ENCODE assay signal across 9 mouse cellular contexts in genomic region chr7:34759378-34759822, GRCm38 (mm10). TPM values are rescaled to one million over a fixed set of nuclear protein-coding genes. Genes with fewer than 3 reads are reported as not detected.
A peak's percentile ranks its signal among the peaks of the same experiment; 100 is the strongest.
DNase-seq lines count a peak whose midpoint lies in the region; ATAC-seq and TF ChIP-seq lines count a peak whose summit lies in the region.
"Had no signal": no experiment of that assay in that cellular context is flagged by ENCODE, and none has a peak within 500 bp of the region (broad histone marks: within the 10 kb centered on the region; RNA-seq: fewer than 3 reads in every experiment).

No protein-coding gene starts in this region.

- H3K9me3 ChIP-seq in hindbrain, embryonic 11.5 days (ENCODE audit: control insufficient read depth, low read length) = no peaks in the 10 kb centered on the region
- H3K9me3 ChIP-seq in hindbrain, embryonic 10.5 days = no peaks in the 10 kb centered on the region
- H3K9me3 ChIP-seq: liver, embryonic 15.5 days had no signal

- H3K4me1 ChIP-seq in hindbrain, embryonic 11.5 days (replicated peaks; ENCODE audit: control insufficient read depth, insufficient read depth, low read length) = no peaks in the 10 kb centered on the region
- H3K4me1 ChIP-seq in hindbrain, embryonic 10.5 days (replicated peaks) = peaks cover 22% of the 10 kb centered on the region
- H3K4me1 ChIP-seq in thymus, adult 2 months (replicated peaks; ENCODE audit: control insufficient read depth, insufficient read depth, low read length) = no peaks in the 10 kb centered on the region
- H3K4me1 ChIP-seq: liver, embryonic 15.5 days had no signal

- H3K36me3 ChIP-seq in hindbrain, embryonic 11.5 days (ENCODE audit: control insufficient read depth, insufficient read depth, low read length) = no peaks in the 10 kb centered on the region
- H3K36me3 ChIP-seq in hindbrain, embryonic 10.5 days = no peaks in the 10 kb centered on the region
- no peaks in the 10 kb centered on the region for H3K36me3 ChIP-seq in thymus, adult 2 months (ENCODE audit: control insufficient read depth, insufficient read depth, low read length)
- H3K36me3 ChIP-seq: liver, embryonic 15.5 days had no signal

- TF ChIP-seq POLR2A in thymus, adult 2 months (IDR thresholded peaks at IDR 0.05; ENCODE audit: control insufficient read depth, extremely low read depth, insufficient read depth, low read length, poor library complexity) = no peak

- intact Hi-C loops in left cerebral cortex, postnatal 36 days (cut with DNase I) = no loop called here

- no peak for TF ChIP-seq CTCF in thymus, adult 2 months (IDR thresholded peaks at IDR 0.05; ENCODE audit: borderline replicate concordance, control insufficient read depth, extremely low read depth, insufficient read depth, low read length, poor library complexity)

- 0 out of 2 replicates have a peak overlapping the region, but pooled peaks have one; percentile 20 for H3K27ac ChIP-seq in hindbrain, embryonic 11.5 days (ENCODE audit: low read depth, low read length)
- H3K27ac ChIP-seq in hindbrain, embryonic 10.5 days = no peak overlapping the region
- H3K27ac ChIP-seq in thymus, adult 2 months (ENCODE audit: control insufficient read depth, insufficient read depth, low read length) = no peak overlapping the region
- H3K27ac ChIP-seq: liver, embryonic 15.5 days had no signal

- no peak overlapping the region for H3K4me3 ChIP-seq in hindbrain, embryonic 11.5 days (ENCODE audit: low read depth, low read length)
- no peak overlapping the region for H3K4me3 ChIP-seq in hindbrain, embryonic 10.5 days
- no peak overlapping the region for H3K4me3 ChIP-seq in thymus, adult 2 months (ENCODE audit: control insufficient read depth, insufficient read depth, low read length)
- H3K4me3 ChIP-seq: liver, embryonic 15.5 days had no signal

- no peak for DNase-seq in hindbrain, embryonic 11.5 days (ENCODE audit: low spot score)
- DNase-seq in hindbrain, embryonic 10.5 days (ENCODE audit: low spot score) = no peak
- DNase-seq in adrenal gland, postnatal 36 days = peak; percentile 48 to 54
- peak; percentile 42 for DNase-seq in frontal cortex, postnatal 14 days (ENCODE audit: low spot score in 2 of 2)
- DNase-seq in left cerebral cortex, postnatal 36 days (ENCODE audit: low spot score in 2 of 2) = peak; percentile 57 to 65
- DNase-seq in testis, postnatal 14 days (ENCODE audit: low spot score) = no peak
- no peak for DNase-seq in heart, adult 18-20 months
- DNase-seq in thymus, adult 2 months = no peak

- no peak overlapping the region for H3K4me2 ChIP-seq in hindbrain, embryonic 11.5 days (replicated peaks; ENCODE audit: low read depth, low read length)
- H3K4me2 ChIP-seq: liver, embryonic 15.5 days had no signal

- no peaks in the 10 kb centered on the region for H3K27me3 ChIP-seq in hindbrain, embryonic 11.5 days (ENCODE audit: control insufficient read depth, insufficient read depth, low read length)
- H3K27me3 ChIP-seq in hindbrain, embryonic 10.5 days (ENCODE audit: insufficient read depth, poor library complexity, severe bottlenecking) = no peaks in the 10 kb centered on the region
- H3K27me3 ChIP-seq in thymus, adult 2 months (ENCODE audit: control insufficient read depth, insufficient read depth, low read length) = no peaks in the 10 kb centered on the region
- H3K27me3 ChIP-seq: liver, embryonic 15.5 days had no signal

- ATAC-seq in hindbrain, embryonic 11.5 days (ENCODE audit: low FRiP score) = no peak

- no peak overlapping the region for H3K9ac ChIP-seq in hindbrain, embryonic 11.5 days (ENCODE audit: low read depth, low read length)
- H3K9ac ChIP-seq: liver, embryonic 15.5 days had no signal

- WGBS in hindbrain, embryonic 11.5 days = 79% methylated on average over 7 of the region's 7 CpGs
- WGBS in hindbrain, embryonic 10.5 days = 76% methylated on average over 7 of the region's 7 CpGs
- WGBS in thymus, adult 2 months = 77% methylated on average over 7 of the region's 7 CpGs

RNA-seq across cellular contexts. Expression of gene Chst8, which starts 53.1 kb away (rescaled TPM):
- 13.5 and 16.8 TPM in 2 replicates for polyA plus RNA-seq in hindbrain, embryonic 11.5 days (2014; fragmentation: Nextera tagmentation; extraction: Ambion mirVana)
- 12.2 and 17.5 TPM in 2 replicates for polyA plus RNA-seq in hindbrain, embryonic 10.5 days (2016; fragmentation: Nextera tagmentation; extraction: Ambion mirVana)
- total RNA-seq in adrenal gland, postnatal 36 days (2021) = 10 to 100 TPM in 1 of 2 experiments, 1 to 10 TPM in 1; 8.6 to 12.4 TPM
- total RNA-seq in left cerebral cortex, postnatal 36 days (2021) = 10 to 100 TPM; 18.7 to 21.1 TPM
- under 1 TPM in 1 of 2 experiments, not detected in 1; 0.46 TPM for total RNA-seq in heart, adult 18-20 months (2021)
- polyA plus RNA-seq in thymus, adult 2 months (2012; rRNA removed) = 6.1 and 6.3 TPM in 2 replicates

Comparison
In these comparisons a context has a peak if more than half of its experiments do, and no peak if none do; other contexts are left out.
1. DNase-seq: peak in adrenal gland, postnatal 36 days (2 of 2), frontal cortex, postnatal 14 days (2 of 2) and left cerebral cortex, postnatal 36 days (2 of 2); none in hindbrain, embryonic 11.5 days (single experiment), hindbrain, embryonic 10.5 days (single experiment), testis, postnatal 14 days (single experiment), heart, adult 18-20 months (0 of 2) and thymus, adult 2 months (single experiment).
2. RNA of gene Chst8, which starts 53.1 kb away (total RNA-seq): 18.7 to 21.1 TPM in left cerebral cortex, postnatal 36 days and 8.6 to 12.4 TPM in adrenal gland, postnatal 36 days; 0.46 TPM in heart, adult 18-20 months; every median in the first group is over 4 times any median in the second.